ENCODE assay signal across 17 mouse cellular contexts in genomic region chrX:152323584-152323983, GRCm38 (mm10). TPM values are rescaled to one million over a fixed set of nuclear protein-coding genes. Genes with fewer than 3 reads are reported as not detected.
DNase-seq lines count a peak whose midpoint lies in the region; ATAC-seq and TF ChIP-seq lines count a peak whose summit lies in the region.
"Had no signal": no experiment of that assay in that cellular context is flagged by ENCODE, and none has a peak within 500 bp of the region (broad histone marks: within the 10 kb centered on the region; RNA-seq: fewer than 3 reads in every experiment).

No protein-coding gene starts in this region.

- H3K36me3 ChIP-seq in lung, embryonic 14.5 days (ENCODE audit: insufficient read depth) = 0 out of 2 replicates have a peak, but pooled peaks cover 10% of the 10 kb centered on the region
- H3K36me3 ChIP-seq in E14TG2a.4 (ENCODE audit: insufficient read depth, low read length) = peaks cover 29% of the 10 kb centered on the region
- no peaks in the 10 kb centered on the region for H3K36me3 ChIP-seq in splenic B cell, adult 2 months (ENCODE audit: control insufficient read depth, insufficient read depth, low read length, poor library complexity, severe bottlenecking)
- H3K36me3 ChIP-seq: forebrain, embryonic 15.5 days; heart, embryonic 12.5 days; midbrain, embryonic 15.5 days; neural tube, embryonic 12.5 days had no signal

- H3K4me3 ChIP-seq in gastrocnemius, adult 2 months = no peak overlapping the region
- no peak overlapping the region for H3K4me3 ChIP-seq in lung, embryonic 14.5 days (ENCODE audit: low read depth, low read length)
- H3K4me3 ChIP-seq in E14TG2a.4 (replicated peaks; ENCODE audit: low read length) = no peak overlapping the region
- H3K4me3 ChIP-seq: forebrain, embryonic 15.5 days; heart, embryonic 12.5 days; midbrain, embryonic 15.5 days; neural tube, embryonic 12.5 days had no signal

- no peak overlapping the region for H3K4me2 ChIP-seq in lung, embryonic 14.5 days
- H3K4me2 ChIP-seq: forebrain, embryonic 15.5 days; heart, embryonic 12.5 days; midbrain, embryonic 15.5 days; neural tube, embryonic 12.5 days had no signal

- 94% methylated on average over 1 of the region's 1 CpGs for whole genome bisulfite sequencing in lung, embryonic 14.5 days

- TF ChIP-seq CTCF in gastrocnemius, adult 2 months (IDR thresholded peaks at IDR 0.05) = peak; percentile 28
- TF ChIP-seq CTCF in lung, embryonic 14.5 days (IDR thresholded peaks at IDR 0.05; ENCODE audit: low read depth) = no peak
- peak; percentile 20; the same call in 1 of the 2 replicates for TF ChIP-seq CTCF in E14TG2a.4 (conservative IDR thresholded peaks at IDR 0.05; ENCODE audit: low read length)

- intact Hi-C loops in gastrocnemius, adult 2 months (cut with DNase I) = no loop called here

- H3K9ac ChIP-seq in lung, embryonic 14.5 days = no peak overlapping the region
- H3K9ac ChIP-seq: forebrain, embryonic 15.5 days; heart, embryonic 12.5 days; midbrain, embryonic 15.5 days; neural tube, embryonic 12.5 days had no signal

- ATAC-seq in lung, embryonic 14.5 days (ENCODE audit: insufficient read depth) = no peak
- ATAC-seq in erythroblast, adult 5-6 weeks (replicated peaks; ENCODE audit: low FRiP score, poor library complexity, severe bottlenecking) = no peak
- ATAC-seq: forebrain, embryonic 15.5 days; midbrain, embryonic 15.5 days had no signal

- no peaks in the 10 kb centered on the region for H3K27me3 ChIP-seq in lung, embryonic 14.5 days (ENCODE audit: insufficient read depth, low read length)
- H3K27me3 ChIP-seq in E14TG2a.4 (ENCODE audit: insufficient read depth, low read length) = no peaks in the 10 kb centered on the region
- no peaks in the 10 kb centered on the region for H3K27me3 ChIP-seq in splenic B cell, adult 2 months (ENCODE audit: control insufficient read depth, insufficient read depth, low read length, poor library complexity, severe bottlenecking)

- DNase-seq in gastrocnemius, adult 2 months = no peak
- DNase-seq in gastrocnemius, postnatal 4 days (ENCODE audit: low spot score in 2 of 2) = no peak
- peak; percentile 1 for DNase-seq in lung, embryonic 14.5 days
- no peak for DNase-seq in lung, postnatal 4 days
- peak; percentile 44 for DNase-seq in splenic B cell, adult 2 months (ENCODE audit: low read depth, low spot score)
- DNase-seq in right cerebral cortex, postnatal 4 days = no peak
- DNase-seq: cerebellum, adult 9-10 months; embryo, embryonic 11 days; gastrocnemius, postnatal 14 days; heart, postnatal 4 days; lung, postnatal 36 days had no signal

- no peak overlapping the region for H3K27ac ChIP-seq in gastrocnemius, adult 2 months
- no peak overlapping the region for H3K27ac ChIP-seq in lung, embryonic 14.5 days (ENCODE audit: low read depth)
- H3K27ac ChIP-seq: forebrain, embryonic 15.5 days; midbrain, embryonic 15.5 days; neural tube, embryonic 12.5 days had no signal

- H3K9me3 ChIP-seq in lung, embryonic 14.5 days (ENCODE audit: low read depth, low read length) = no peaks in the 10 kb centered on the region
- H3K9me3 ChIP-seq in E14TG2a.4 (ENCODE audit: low read length) = no peaks in the 10 kb centered on the region
- H3K9me3 ChIP-seq: forebrain, embryonic 15.5 days; heart, embryonic 12.5 days; midbrain, embryonic 15.5 days; neural tube, embryonic 12.5 days had no signal

- H3K4me1 ChIP-seq in lung, embryonic 14.5 days (ENCODE audit: insufficient read depth) = no peaks in the 10 kb centered on the region
- peaks cover 13% of the 10 kb centered on the region; the same call in 1 of the 2 replicates for H3K4me1 ChIP-seq in E14TG2a.4 (replicated peaks; ENCODE audit: low read depth, low read length)
- H3K4me1 ChIP-seq: heart, embryonic 12.5 days; neural tube, embryonic 12.5 days had no signal

RNA-seq across cellular contexts. Expression of gene Kantr, which starts 3.7 kb away (rescaled TPM):
- total RNA-seq in gastrocnemius, adult 2 months (2021) = 1 to 10 TPM; 1.3 to 1.6 TPM
- total RNA-seq in gastrocnemius, postnatal 4 days (2021) = 1 to 10 TPM; 4.5 to 5.0 TPM
- polyA plus RNA-seq in lung, embryonic 14.5 days (2014; fragmentation: Nextera tagmentation; extraction: Ambion mirVana) = 13.8 and 14.8 TPM in 2 replicates
- total RNA-seq in erythroblast, adult 5-6 weeks (2015; ENCODE audit: low replicate concordance) = 10.0 and 14.0 TPM in 2 replicates
- 0.28 and 2.9 TPM in 2 replicates for total RNA-seq in erythroblast, adult 5-6 weeks (2017; ENCODE audit: low replicate concordance)

RNA-seq across cellular contexts. Expression of gene Tspyl2, which starts 18.6 kb away (rescaled TPM):
- total RNA-seq in gastrocnemius, adult 2 months (2021) = 10 to 100 TPM; 10.7 to 14.8 TPM
- 10 to 100 TPM; 17.2 to 19.9 TPM for total RNA-seq in gastrocnemius, postnatal 4 days (2021)
- polyA plus RNA-seq in lung, embryonic 14.5 days (2014; fragmentation: Nextera tagmentation; extraction: Ambion mirVana) = 23.1 and 26.0 TPM in 2 replicates
- 1.3 and 7.7 TPM in 2 replicates for total RNA-seq in erythroblast, adult 5-6 weeks (2015; ENCODE audit: low replicate concordance)
- total RNA-seq in erythroblast, adult 5-6 weeks (2017; ENCODE audit: low replicate concordance) = 0.94 and 2.2 TPM in 2 replicates

RNA-seq across cellular contexts. Expression of gene Gpr173, which starts 44.9 kb away (rescaled TPM):
- total RNA-seq in gastrocnemius, adult 2 months (2021) = under 1 TPM in 1 of 2 experiments, not detected in 1; 0.39 TPM
- total RNA-seq in gastrocnemius, postnatal 4 days (2021) = 1 to 10 TPM; 4.8 to 5.2 TPM
- polyA plus RNA-seq in lung, embryonic 14.5 days (2014; fragmentation: Nextera tagmentation; extraction: Ambion mirVana) = 4.5 and 5.4 TPM in 2 replicates
- total RNA-seq in erythroblast, adult 5-6 weeks (2015; ENCODE audit: low replicate concordance) = not detected in 2 replicates
- not detected in 2 replicates for total RNA-seq in erythroblast, adult 5-6 weeks (2017; ENCODE audit: low replicate concordance)

Comparison
In these comparisons a context has a peak if more than half of its experiments do, and no peak if none do; other contexts are left out.
1. DNase-seq: peak in lung, embryonic 14.5 days (single experiment) and splenic B cell, adult 2 months (single experiment); none in gastrocnemius, adult 2 months (single experiment), gastrocnemius, postnatal 4 days (0 of 2), lung, postnatal 4 days (0 of 2) and right cerebral cortex, postnatal 4 days (single experiment).
2. RNA of gene Gpr173, which starts 44.9 kb away (total RNA-seq): 4.8 to 5.2 TPM in gastrocnemius, postnatal 4 days; 0.39 TPM in gastrocnemius, adult 2 months and not detected in erythroblast, adult 5-6 weeks; every median in the first group is over 4 times any median in the second.